Mouse (Mus musculus): ENCODE results near the gene Pcnt.

DNA sequence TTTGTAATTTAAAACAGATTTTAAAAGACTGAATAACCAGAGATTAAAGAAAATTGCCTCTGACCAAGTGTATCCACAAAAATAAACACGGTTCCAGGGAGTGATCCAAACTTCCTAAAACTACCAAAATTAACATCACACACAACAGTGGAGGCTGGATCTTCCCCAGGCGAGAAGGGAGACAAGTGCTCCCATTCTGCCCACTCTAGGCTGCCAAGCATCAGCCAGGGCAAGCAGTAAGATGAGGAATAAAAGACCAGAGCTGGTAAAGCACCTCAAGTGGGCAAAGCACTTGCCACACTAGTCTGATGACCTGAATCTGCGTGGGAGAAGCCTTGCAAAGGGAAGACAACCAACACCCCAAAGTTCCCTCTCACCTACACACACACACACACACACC lies 70.8 kb downstream of the Pcnt start:
- no peak for TF ChIP-seq POLR2A (IDR thresholded peaks at IDR 0.05; ENCODE audit: insufficient read depth, low read depth, low read length)
- no peak for TF ChIP-seq EP300 (IDR thresholded peaks at IDR 0.05; ENCODE audit: insufficient read depth, low read depth, low read length)
- no peak for TF ChIP-seq CTCF (IDR thresholded peaks at IDR 0.05)

All from heart, adult 2 months (tissue).